Mouse (Mus musculus) heart, embryonic 14.5 days (tissue): Measurements from ENCODE around the gene Rad51d. TPM values are rescaled to one million over a fixed set of nuclear protein-coding genes. Genes with fewer than 3 reads are reported as not detected.

ENCODE experiments used
- ATAC-seq: fragments of 200-750 bp; cut with Nextera tagmentation; 2 replicates; pipeline ENCODE4 v1.8.0; 2017; ENCODE audit warnings: low read depth, moderate TSS enrichment; ENCODE audit not compliant: insufficient number of reproducible peaks, insufficient read depth, low FRiP score
- H3K27ac ChIP-seq, 2 experiments: fragments of 200-500 bp in 1 of 2; fragments of 300-500 bp in 1 of 2; sonication (generic) in 1 of 2; replicated peaks in 1 of 2; 2 replicates each; pipeline ENCODE4 v1.5.1; 2012 to 2014; ENCODE audit warnings: low read depth in 2 of 2, low read length in 2 of 2, control low read depth in 1 of 2, mild to moderate bottlenecking in 1 of 2, mixed read lengths in 1 of 2; ENCODE audit not compliant: control insufficient read depth in 1 of 2, insufficient read depth in 1 of 2
- H3K27me3 ChIP-seq: fragments of 300-500 bp; sonication (generic); 2 replicates; pipeline ENCODE4 v1.6.1; 2014; ENCODE audit warnings: mild to moderate bottlenecking, low read length, control low read depth; ENCODE audit not compliant: control insufficient read depth, insufficient read depth
- H3K36me3 ChIP-seq: fragments of 300-500 bp; sonication (generic); 2 replicates; pipeline ENCODE4 v1.6.1; 2014; ENCODE audit warnings: mild to moderate bottlenecking, control low read depth, low read length, mixed read lengths; ENCODE audit not compliant: control insufficient read depth, insufficient read depth
- H3K4me1 ChIP-seq, 2 experiments: fragments of 200-500 bp in 1 of 2; fragments of 300-500 bp in 1 of 2; sonication (generic) in 1 of 2; 2 replicates each; pipeline ENCODE4 v1.6.1; 2012 to 2014; ENCODE audit warnings: low read length in 2 of 2, control low read depth in 1 of 2, mixed read lengths in 1 of 2; ENCODE audit not compliant: control insufficient read depth in 2 of 2, insufficient read depth in 2 of 2
- H3K4me2 ChIP-seq: fragments of 300-500 bp; sonication (generic); 2 replicates; pipeline ENCODE4 v1.6.1; 2014; ENCODE audit warnings: mild to moderate bottlenecking, low read length
- H3K4me3 ChIP-seq, 2 experiments: fragments of 200-500 bp in 1 of 2; fragments of 300-500 bp in 1 of 2; sonication (generic) in 1 of 2; 2 replicates each; pipeline ENCODE4 v1.5.1; 2012 to 2014; ENCODE audit warnings: low read length in 2 of 2, mild to moderate bottlenecking in 2 of 2, control low read depth in 1 of 2, low read depth in 1 of 2, moderate library complexity in 1 of 2; ENCODE audit not compliant: control insufficient read depth in 1 of 2, insufficient read depth in 1 of 2
- H3K9ac ChIP-seq: fragments of 300-500 bp; sonication (generic); 2 replicates; pipeline ENCODE4 v1.6.1; 2014; ENCODE audit warnings: mild to moderate bottlenecking, low read length
- H3K9me3 ChIP-seq: fragments of 300-500 bp; sonication (generic); 2 replicates; pipeline ENCODE4 v1.6.1; 2016; ENCODE audit warnings: low read length, control low read depth; ENCODE audit not compliant: control insufficient read depth
- WGBS: fragments of 180-500 bp; shearing (Covaris S2); extraction: QIAGEN DNeasy Blood & Tissue Kit; methylation state at CpG from one replicate; pipeline ENCODE4 v1.1.7; 2014; 5-methylcytosine and 5-hydroxymethylcytosine counted together
- polyA plus RNA-seq: library from polyadenylated mRNA; unstranded; fragments of >200 nt; fragmentation: Nextera tagmentation; extraction: Ambion mirVana; gene quantifications from 2 replicates; pipeline ENCODE4 v1.2.1, GENCODE M21; 2014

Rad51d gene
- polyA plus RNA-seq, 1 experiment from 2014 or later: 15.0 TPM

- H3K4me2 ChIP-seq: no peak overlapping the region
- H3K9ac ChIP-seq: no peak overlapping the region
- no peaks in the 10 kb centered on the region for H3K36me3 ChIP-seq
- ATAC-seq: no peak
- H3K27me3 ChIP-seq: no peaks in the 10 kb centered on the region
- H3K27ac ChIP-seq: no peak overlapping the region
- no peak overlapping the region for H3K4me3 ChIP-seq
- 84% methylated on average over 2 of the region's 2 CpGs for WGBS
- no peaks in the 10 kb centered on the region for H3K9me3 ChIP-seq
- peaks cover 2 to 5% of the 10 kb centered on the region in 2 experiments; a peak in 1 of 4 replicates for H3K4me1 ChIP-seq
Observed at GRCm38 (mm10) chr11:82863059-82863458, 27.4 kb downstream of the Rad51d start.

GRCm38 (mm10) chr11:82862638-82863037, 27.8 kb downstream of the Rad51d start:
- Histone ChIP-seq H3K9ac (no peak overlapping the region), H3K4me1 (peaks cover 2 to 5% of the 10 kb centered on the region in 2 experiments; a peak in 1 of 4 replicates), H3K4me2 (no peak overlapping the region), H3K27ac (no peak overlapping the region), H3K36me3 (no peaks in the 10 kb centered on the region), H3K9me3 (no peaks in the 10 kb centered on the region), H3K27me3 (no peaks in the 10 kb centered on the region), H3K4me3 (no peak overlapping the region)
- no peak for ATAC-seq
- 73% methylated on average over 9 of the region's 9 CpGs for WGBS

- ATAC-seq: no peak
- Histone ChIP-seq H3K36me3 (no peaks in the 10 kb centered on the region), H3K27ac (no peak overlapping the region), H3K9ac (no peak overlapping the region), H3K4me1 (peaks cover 2 to 5% of the 10 kb centered on the region in 2 experiments; a peak in 1 of 4 replicates), H3K9me3 (no peaks in the 10 kb centered on the region), H3K4me3 (no peak overlapping the region), H3K27me3 (no peaks in the 10 kb centered on the region), H3K4me2 (no peak overlapping the region)
- 61% methylated on average over 8 of the region's 8 CpGs for WGBS
Observed at GRCm38 (mm10) chr11:82861558-82861957, 28.9 kb downstream of the Rad51d start.

GRCm38 (mm10) chr11:82860759-82861158, 29.7 kb downstream of the Rad51d start:
- H3K9ac ChIP-seq: no peak overlapping the region
- no peaks in the 10 kb centered on the region for H3K36me3 ChIP-seq
- ATAC-seq: no peak
- H3K4me1 ChIP-seq: peaks cover 2 to 5% of the 10 kb centered on the region in 2 experiments; a peak in 1 of 4 replicates
- H3K4me3 ChIP-seq: no peak overlapping the region
- WGBS: 71% methylated on average over 6 of the region's 6 CpGs
- no peak overlapping the region for H3K4me2 ChIP-seq
- H3K9me3 ChIP-seq: no peaks in the 10 kb centered on the region
- no peak overlapping the region for H3K27ac ChIP-seq
- no peaks in the 10 kb centered on the region for H3K27me3 ChIP-seq

GRCm38 (mm10) chr11:82857307-82857848, 33.0 kb downstream of the Rad51d start:
- ATAC-seq: no peak
- H3K9me3 ChIP-seq: no peaks in the 10 kb centered on the region
- H3K4me1 ChIP-seq: peaks cover 4 to 5% of the 10 kb centered on the region in 2 experiments; a peak in 1 of 4 replicates
- H3K9ac ChIP-seq: no peak overlapping the region
- H3K4me2 ChIP-seq: no peak overlapping the region
- H3K36me3 ChIP-seq: no peaks in the 10 kb centered on the region
- no peaks in the 10 kb centered on the region for H3K27me3 ChIP-seq
- H3K4me3 ChIP-seq: no peak overlapping the region
- 74% methylated on average over 13 of the region's 13 CpGs for WGBS
- no peak overlapping the region for H3K27ac ChIP-seq

GRCm38 (mm10) chr11:82856032-82856431, 34.4 kb downstream of the Rad51d start:
- H3K4me1 ChIP-seq: 0 out of 4 replicates have a peak, but pooled peaks cover 0 to 2% of the 10 kb centered on the region in 2 experiments
- ATAC-seq: no peak
- WGBS: 81% methylated on average over 10 of the region's 10 CpGs
- H3K4me2 ChIP-seq: no peak overlapping the region
- no peaks in the 10 kb centered on the region for H3K27me3 ChIP-seq
- H3K9me3 ChIP-seq: no peaks in the 10 kb centered on the region
- H3K9ac ChIP-seq: no peak overlapping the region
- no peak overlapping the region for H3K4me3 ChIP-seq
- H3K36me3 ChIP-seq: no peaks in the 10 kb centered on the region
- H3K27ac ChIP-seq: no peak overlapping the region

- Histone ChIP-seq H3K4me3 (no peak overlapping the region), H3K27ac (no peak overlapping the region), H3K9me3 (no peaks in the 10 kb centered on the region), H3K36me3 (no peaks in the 10 kb centered on the region), H3K4me1 (0 out of 4 replicates have a peak, but pooled peaks cover 0 to 2% of the 10 kb centered on the region in 2 experiments), H3K9ac (no peak overlapping the region), H3K27me3 (no peaks in the 10 kb centered on the region), H3K4me2 (no peak overlapping the region)
- ATAC-seq: no peak
- WGBS: 83% methylated on average over 9 of the region's 9 CpGs
Observed at GRCm38 (mm10) chr11:82855327-82855973, 35.0 kb downstream of the Rad51d start.
